Mouse (Mus musculus): ENCODE measurements at regions not wholly inside any gene's neighbourhood (a gene's known extent, or its start where the extent isn't known, plus 50 kb on each side); places are given as distances from the start of the nearest gene placed in this dataset.
"Not testable (repeated sequence)": the region's sequence is repeated elsewhere in the genome, so short reads cannot be mapped to it uniquely, and the experiment has no call there.

- DNase-seq (ENCODE audit: low spot score in 2 of 2); intact Hi-C loops (cut with DNase I): not testable (repeated sequence)
Measured at GRCm38 (mm10) chr6:48341367-48341766, 54.0 kb upstream of the Krba1 start.

- DNase-seq (ENCODE audit: low spot score in 2 of 2); intact Hi-C loops (cut with DNase I): not testable (repeated sequence)
Measured at GRCm38 (mm10) chr6:48336964-48337363, 58.4 kb upstream of the Krba1 start.

GRCm38 (mm10) chr6:48288011-48288410, 107.4 kb upstream of the Krba1 start:
- DNase-seq (ENCODE audit: low spot score in 2 of 2): no peak
- intact Hi-C loops (cut with DNase I): no loop called here

GRCm38 (mm10) chr6:48279646-48280045, 115.7 kb upstream of the Krba1 start:
- DNase-seq (ENCODE audit: low spot score in 2 of 2); intact Hi-C loops (cut with DNase I): not testable (repeated sequence)

GRCm38 (mm10) chr6:48261563-48261962, 133.8 kb upstream of the Krba1 start:
- not testable (repeated sequence) for DNase-seq (ENCODE audit: low spot score in 2 of 2)
- intact Hi-C loops (cut with DNase I): loop anchor here (1.0 kb wide), 1 partner anchor 8 kb away; no protein-coding TSS in a partner anchor

DNA sequence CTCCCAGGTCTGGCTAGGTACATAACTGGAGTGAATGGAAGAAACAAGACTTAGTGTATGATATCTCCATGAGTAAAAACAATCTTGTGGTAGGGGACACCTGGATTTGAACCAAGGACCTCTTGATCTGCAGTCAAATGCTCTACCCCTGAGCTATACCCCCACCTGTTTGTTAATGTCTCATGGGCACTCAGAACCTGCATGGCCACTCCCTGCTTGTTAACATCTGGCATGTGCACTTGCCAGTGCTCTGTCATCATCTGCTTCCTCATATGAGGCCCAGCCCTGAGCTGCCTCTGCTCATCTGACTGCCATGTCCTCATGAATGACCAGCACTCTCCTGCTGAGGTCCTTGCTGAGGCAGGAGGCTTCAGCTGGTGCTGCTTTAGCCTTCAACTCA, 142.4 kb upstream of the Krba1 start:
- DNase-seq (ENCODE audit: low spot score in 2 of 2); intact Hi-C loops (cut with DNase I): not testable (repeated sequence)

GRCm38 (mm10) chr6:48251954-48252353, 143.4 kb upstream of the Krba1 start:
- intact Hi-C loops (cut with DNase I): no loop called here
- no peak for DNase-seq (ENCODE audit: low spot score in 2 of 2)

DNA sequence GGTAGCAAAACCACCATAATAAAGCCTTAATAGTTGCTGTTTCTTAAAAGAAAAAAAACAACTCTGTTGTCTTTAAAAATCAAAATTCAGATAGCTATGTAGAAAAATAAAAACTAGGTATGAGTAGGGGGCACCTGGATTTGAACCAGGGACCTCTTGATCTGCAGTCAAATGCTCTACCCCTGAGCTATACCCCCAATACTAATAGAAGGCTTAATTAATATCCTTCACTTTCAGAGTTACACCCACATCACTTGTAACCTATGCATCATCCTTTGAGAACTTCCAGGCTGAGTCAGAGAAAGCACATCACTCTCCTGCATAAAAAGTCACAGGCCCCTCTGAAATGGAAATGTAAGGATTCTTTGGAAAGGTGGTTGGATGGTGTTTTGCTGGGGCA, 151.2 kb upstream of the Krba1 start:
- intact Hi-C loops (cut with DNase I); DNase-seq (ENCODE audit: low spot score in 2 of 2): not testable (repeated sequence)

DNA sequence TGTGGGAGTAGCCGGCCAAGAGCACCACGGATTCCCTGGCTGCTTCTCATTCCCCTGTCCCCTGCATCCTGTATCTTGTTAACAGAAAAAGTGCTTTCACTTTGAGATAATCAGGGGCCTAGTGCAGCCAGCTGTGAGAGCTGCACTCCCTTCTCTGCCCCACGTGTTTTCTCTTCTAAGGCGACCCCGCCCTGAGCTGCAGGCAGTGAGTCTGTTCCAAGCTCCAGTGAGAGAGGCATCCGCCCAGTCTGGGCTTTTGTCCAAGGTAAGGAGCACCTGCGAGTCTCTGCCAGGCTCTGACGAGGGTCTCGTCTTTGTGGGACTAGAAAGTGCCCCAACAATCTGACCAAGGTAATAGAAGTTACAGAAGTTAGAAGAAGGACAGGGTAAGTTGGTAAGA, 141.0 kb upstream of the Zfp746 start:
- DNase-seq (ENCODE audit: low spot score in 2 of 2): no peak
- intact Hi-C loops (cut with DNase I): no loop called here

DNA sequence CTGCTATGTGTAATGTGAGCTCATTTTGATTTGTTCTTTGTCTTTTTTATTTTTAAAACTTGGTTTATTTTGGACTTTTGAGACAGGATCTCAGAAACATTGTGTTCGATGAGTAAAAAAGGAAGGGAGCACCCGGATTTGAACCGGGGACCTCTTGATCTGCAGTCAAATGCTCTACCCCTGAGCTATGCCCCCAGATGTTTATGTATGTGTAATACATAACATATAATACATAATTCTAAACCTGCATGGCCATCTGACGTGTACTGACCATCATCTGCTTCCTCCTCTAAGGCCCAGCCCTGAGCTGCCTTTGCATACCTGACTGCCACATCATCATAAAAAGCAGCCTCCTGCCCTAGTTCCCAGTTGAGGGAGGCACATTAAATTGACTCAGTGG, 137.8 kb upstream of the Zfp746 start:
- intact Hi-C loops (cut with DNase I): no loop called here
- DNase-seq (ENCODE audit: low spot score in 2 of 2): no peak

DNA sequence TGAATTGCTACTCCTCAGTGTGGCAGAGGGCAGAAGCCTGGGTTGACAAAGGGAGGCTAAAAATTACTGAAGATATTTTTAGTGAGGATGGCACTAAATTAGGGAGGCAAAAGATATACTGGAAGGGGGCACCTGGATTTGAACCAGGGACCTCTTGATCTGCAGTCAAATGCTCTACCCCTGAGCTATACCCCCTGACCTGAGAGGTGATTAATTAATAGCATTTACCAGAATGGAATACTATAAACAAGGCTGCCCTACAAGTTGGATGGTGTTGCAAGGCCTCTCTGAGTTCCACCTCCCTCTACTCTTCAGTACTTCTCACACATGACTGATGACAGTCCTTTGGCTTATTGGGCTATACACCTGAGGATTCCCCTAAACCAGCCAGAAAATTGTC, 136.6 kb upstream of the Zfp746 start:
- DNase-seq (ENCODE audit: low spot score in 2 of 2): no peak
- intact Hi-C loops (cut with DNase I): no loop called here

DNA sequence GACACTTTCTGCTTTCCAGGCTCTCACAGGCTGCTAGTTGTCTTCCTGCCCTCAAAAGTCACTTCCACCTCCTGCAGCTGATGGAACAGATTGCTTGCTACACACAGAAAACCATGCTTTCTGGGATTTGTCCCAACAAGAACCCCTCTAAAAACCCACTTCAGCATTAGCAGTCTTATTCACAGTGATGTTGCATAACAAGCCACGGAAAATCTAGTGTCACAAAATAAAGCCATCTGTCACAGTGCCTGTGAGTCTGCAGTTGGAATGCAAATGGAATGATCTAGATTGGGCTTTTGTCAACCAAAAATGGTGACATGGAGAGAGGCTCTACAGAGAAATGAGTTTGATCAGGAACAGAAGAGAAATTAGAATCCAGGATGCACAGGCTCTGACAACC, 135.4 kb upstream of the Zfp746 start:
- DNase-seq (ENCODE audit: low spot score in 2 of 2): peak; percentile 20 to 39
- intact Hi-C loops (cut with DNase I): not testable (repeated sequence)

- no peak for DNase-seq (ENCODE audit: low spot score in 2 of 2)
- intact Hi-C loops (cut with DNase I): no loop called here
Measured at GRCm38 (mm10) chr6:48215212-48215611, 128.8 kb upstream of the Zfp746 start.

GRCm38 (mm10) chr6:48209739-48210138, 123.3 kb upstream of the Zfp746 start:
- intact Hi-C loops (cut with DNase I): no loop called here
- no peak for DNase-seq (ENCODE audit: low spot score in 2 of 2)

GRCm38 (mm10) chr6:48209103-48209502, 122.7 kb upstream of the Zfp746 start:
- no peak for DNase-seq (ENCODE audit: low spot score in 2 of 2)
- intact Hi-C loops (cut with DNase I): no loop called here

DNA sequence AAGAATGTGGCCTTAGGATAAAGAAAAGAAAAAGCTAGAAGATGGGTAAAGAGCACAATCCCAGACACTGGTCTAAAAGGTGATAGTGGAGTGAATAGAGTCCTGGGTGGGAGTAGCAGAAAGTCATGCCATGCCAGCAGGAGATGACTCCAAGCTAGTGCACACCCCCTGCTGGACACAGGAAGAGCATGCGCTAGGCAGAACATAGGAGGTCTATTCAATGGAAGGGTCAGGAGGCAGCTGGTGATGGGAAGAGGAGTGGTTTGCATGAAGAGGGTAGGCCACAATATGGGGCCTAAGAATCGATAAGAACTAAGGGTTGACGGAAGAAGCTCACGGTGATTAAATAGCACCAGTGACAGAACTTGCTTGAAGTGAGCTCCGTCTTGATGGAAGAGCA, 119.3 kb upstream of the Zfp746 start:
- intact Hi-C loops (cut with DNase I): no loop called here
- DNase-seq (ENCODE audit: low spot score in 2 of 2): no peak

DNA sequence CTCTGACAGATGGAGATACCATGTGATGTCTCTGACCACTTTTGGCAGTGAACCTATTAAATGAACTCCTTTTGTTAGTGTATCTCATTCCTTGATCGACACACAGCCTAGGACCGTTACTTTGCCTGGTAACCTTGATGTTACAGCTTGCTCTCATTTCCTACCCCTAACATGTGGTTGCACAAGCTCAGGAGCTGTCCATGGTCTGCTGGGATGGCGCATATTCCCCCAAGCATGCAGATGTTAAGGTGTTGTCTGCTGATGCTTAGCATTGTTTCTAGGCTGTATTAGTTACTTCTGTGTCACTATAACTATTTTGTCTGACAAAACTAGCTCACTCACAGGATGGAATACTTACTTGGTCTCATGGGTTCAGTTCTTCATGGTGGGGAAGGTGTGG, 113.6 kb upstream of the Zfp746 start:
- intact Hi-C loops (cut with DNase I): no loop called here
- no peak for DNase-seq (ENCODE audit: low spot score in 2 of 2)

GRCm38 (mm10) chr6:48198806-48199205, 112.4 kb upstream of the Zfp746 start:
- intact Hi-C loops (cut with DNase I): no loop called here
- DNase-seq (ENCODE audit: low spot score in 2 of 2): no peak

- DNase-seq (ENCODE audit: low spot score in 2 of 2): no peak
- intact Hi-C loops (cut with DNase I): no loop called here
Measured at GRCm38 (mm10) chr6:48197696-48198378, 111.4 kb upstream of the Zfp746 start.

DNA sequence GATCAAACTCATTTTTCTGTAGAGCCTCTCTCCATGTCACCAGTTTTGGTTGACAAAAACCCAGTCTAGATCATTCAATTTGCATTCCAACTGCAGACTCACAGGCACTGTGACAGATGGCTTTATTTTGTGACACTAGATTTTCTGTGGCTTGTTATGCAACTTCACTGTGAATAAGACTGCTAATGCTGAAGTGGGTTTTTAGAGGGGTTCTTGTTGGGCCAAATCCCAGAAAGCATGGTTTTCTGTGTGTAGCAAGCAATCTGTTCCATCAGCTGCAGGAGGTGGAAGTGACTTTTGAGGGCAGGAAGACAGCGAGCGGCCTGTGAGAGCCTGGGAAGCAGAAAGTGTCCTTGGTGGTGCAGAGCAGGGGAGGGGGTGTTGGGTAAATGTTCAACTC, 102.0 kb upstream of the Zfp746 start:
- DNase-seq (ENCODE audit: low spot score in 2 of 2): peak in 1 of 2 experiments; percentile 13
- intact Hi-C loops (cut with DNase I): not testable (repeated sequence)

DNA sequence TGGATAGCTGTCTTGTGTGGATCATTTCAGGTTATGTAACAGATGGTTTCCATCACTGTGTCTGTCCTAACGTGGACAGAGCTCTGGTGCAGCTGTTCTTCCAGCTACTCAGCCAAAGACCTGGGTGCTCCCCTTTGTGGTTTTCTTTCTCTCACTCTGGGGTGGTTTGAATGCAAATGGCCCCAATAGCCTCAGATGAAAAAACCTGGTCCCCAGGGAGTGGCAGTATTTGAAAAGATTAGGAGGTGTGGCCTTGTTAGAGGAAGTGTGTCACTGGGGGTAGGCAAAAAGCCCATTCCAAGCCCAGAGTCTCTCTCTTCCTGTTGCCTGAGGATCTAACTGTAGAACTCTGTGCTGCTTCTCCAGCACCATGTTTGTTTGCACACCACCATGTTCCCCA, 98.9 kb upstream of the Zfp746 start:
- DNase-seq (ENCODE audit: low spot score in 2 of 2): no peak
- intact Hi-C loops (cut with DNase I): no loop called here
